Mouse (Mus musculus) MEL (cell line): ENCODE results near the gene Fgr. TPM values are rescaled to one million over a fixed set of nuclear protein-coding genes. Genes with fewer than 3 reads are reported as not detected.

Source experiments
- DNase-seq: peaks from one replicate; pipeline ENCODE4 v3.0.0; 2011; ENCODE audit warnings: low read depth, low spot score
- H3K27ac ChIP-seq: 2 replicates; pipeline ENCODE4 v1.5.1; 2012; ENCODE audit warnings: low read depth, mild to moderate bottlenecking, control low read depth, low read length, moderate library complexity; ENCODE audit not compliant: control insufficient read depth
- H3K27me3 ChIP-seq, 2 experiments: fragments of 150-350 bp in 1 of 2; sonication (generic) in 1 of 2; 2 replicates each; pipeline ENCODE4 v1.6.1; 2012; ENCODE audit warnings: low read length in 2 of 2, mild to moderate bottlenecking in 2 of 2, improper control_type of control experiment in 1 of 2, moderate library complexity in 1 of 2; ENCODE audit not compliant: insufficient read depth in 2 of 2, control insufficient read depth in 1 of 2
- H3K36me3 ChIP-seq, 2 experiments: 2 replicates each; pipeline ENCODE4 v1.6.1; 2012 to 2014; ENCODE audit warnings: low read length in 2 of 2, improper control_type of control experiment in 1 of 2, inconsistent platforms in 1 of 2, mild to moderate bottlenecking in 1 of 2; ENCODE audit not compliant: insufficient read depth in 2 of 2, control insufficient read depth in 1 of 2
- H3K4me1 ChIP-seq, 2 experiments: fragments of 150-350 bp in 1 of 2; sonication (generic) in 1 of 2; 2 replicates each; pipeline ENCODE4 v1.6.1; 2012; ENCODE audit warnings: low read length in 2 of 2, improper control_type of control experiment in 1 of 2, mild to moderate bottlenecking in 1 of 2; ENCODE audit not compliant: insufficient read depth in 2 of 2, control insufficient read depth in 1 of 2
- H3K4me3 ChIP-seq, 2 experiments: fragments of 150-350 bp in 1 of 2; sonication (generic) in 1 of 2; 2 replicates each; pipeline ENCODE4 v1.5.1; 2012; ENCODE audit warnings: low read depth in 2 of 2, low read length in 2 of 2, mild to moderate bottlenecking in 2 of 2, moderate library complexity in 2 of 2, control low read depth in 1 of 2, improper control_type of control experiment in 1 of 2; ENCODE audit not compliant: control insufficient read depth in 1 of 2, insufficient read depth in 1 of 2
- H3K79me2 ChIP-seq: 2 replicates; pipeline ENCODE4 v1.6.1; 2012; ENCODE audit warnings: mild to moderate bottlenecking, low read length, moderate library complexity; ENCODE audit not compliant: control insufficient read depth, poor library complexity, insufficient read depth
- H3K9ac ChIP-seq: 2 replicates; pipeline ENCODE4 v1.6.1; 2012; ENCODE audit warnings: low read depth, mild to moderate bottlenecking, control low read depth, low read length, moderate library complexity; ENCODE audit not compliant: control insufficient read depth, poor library complexity, severe bottlenecking
- H3K9me3 ChIP-seq: fragments of 150-350 bp; sonication (generic); replicated peaks from 2 replicates; pipeline ENCODE4 v1.6.1; 2012; ENCODE audit warnings: mild to moderate bottlenecking, low read length, improper control_type of control experiment, moderate library complexity; ENCODE audit not compliant: insufficient read depth
- CTCF ChIP-seq, 3 experiments: IDR thresholded peaks in 2 of 3; conservative IDR thresholded peaks in 1 of 3; 2 replicates each; pipeline ENCODE4 v1.5.1; 2011 to 2012; ENCODE audit warnings: low read length in 3 of 3, low read depth in 2 of 3, mild to moderate bottlenecking in 2 of 3, improper control_type of control experiment in 1 of 3, inconsistent platforms in 1 of 3, mixed read lengths in 1 of 3, moderate library complexity in 1 of 3; ENCODE audit not compliant: control insufficient read depth in 1 of 3, insufficient read depth in 1 of 3, poor library complexity in 1 of 3, severe bottlenecking in 1 of 3
- E2F4 ChIP-seq: IDR thresholded peaks from 2 replicates; pipeline ENCODE4 v1.6.1; 2011; ENCODE audit warnings: low read depth, low read length, improper control_type of control experiment, borderline replicate concordance
- ELF1 ChIP-seq: IDR thresholded peaks from 2 replicates; pipeline ENCODE4 v1.6.1; 2014; ENCODE audit warnings: low read depth, mild to moderate bottlenecking, inconsistent platforms, low read length, improper control_type of control experiment, moderate library complexity
- EP300 ChIP-seq, 2 experiments: IDR thresholded peaks; 2 replicates each; pipeline ENCODE4 v1.6.1; 2011; ENCODE audit warnings: improper control_type of control experiment in 2 of 2, low read length in 2 of 2, low read depth in 1 of 2, mild to moderate bottlenecking in 1 of 2
- ETS1 ChIP-seq: IDR thresholded peaks from 2 replicates; pipeline ENCODE4 v1.6.1; 2012; ENCODE audit warnings: low read depth, mild to moderate bottlenecking, inconsistent platforms, low read length, improper control_type of control experiment, moderate library complexity
- GATA1 ChIP-seq: IDR thresholded peaks from 2 replicates; pipeline ENCODE4 v1.6.1; 2011; ENCODE audit warnings: low read depth, low read length, improper control_type of control experiment
- HCFC1 ChIP-seq: IDR thresholded peaks from 2 replicates; pipeline ENCODE4 v1.6.1; 2012; ENCODE audit warnings: low read depth, mild to moderate bottlenecking, inconsistent platforms, low read length, improper control_type of control experiment, moderate library complexity
- KAT2A ChIP-seq: conservative IDR thresholded peaks from 2 replicates; pipeline ENCODE4 v1.6.1; 2012; ENCODE audit warnings: low read depth, low read length, improper control_type of control experiment, inconsistent platforms
- MAFK ChIP-seq: IDR thresholded peaks from 2 replicates; pipeline ENCODE4 v1.6.1; 2011; ENCODE audit warnings: low read depth, mild to moderate bottlenecking, low read length, improper control_type of control experiment, borderline replicate concordance
- MAX ChIP-seq: IDR thresholded peaks from 2 replicates; pipeline ENCODE4 v1.6.1; 2011; ENCODE audit warnings: low read length, improper control_type of control experiment
- MAZ ChIP-seq: IDR thresholded peaks from 2 replicates; pipeline ENCODE4 v1.6.1; 2012; ENCODE audit warnings: low read depth, mild to moderate bottlenecking, inconsistent platforms, low read length, improper control_type of control experiment
- MYB ChIP-seq: IDR thresholded peaks from 2 replicates; pipeline ENCODE4 v1.6.1; 2011; ENCODE audit warnings: mild to moderate bottlenecking, low read depth, low read length, improper control_type of control experiment
- NRF1 ChIP-seq: IDR thresholded peaks from 2 replicates; pipeline ENCODE4 v1.6.1; 2014; ENCODE audit warnings: low read depth, mild to moderate bottlenecking, inconsistent platforms, low read length, improper control_type of control experiment, moderate library complexity; ENCODE audit not compliant: poor library complexity, insufficient read depth, severe bottlenecking
- POLR2AphosphoS2 ChIP-seq: IDR thresholded peaks from 2 replicates; pipeline ENCODE4 v1.6.1; 2011; ENCODE audit warnings: low read length, improper control_type of control experiment
- POLR2AphosphoS5 ChIP-seq: IDR thresholded peaks from 2 replicates; pipeline ENCODE4 v1.6.1; 2012; ENCODE audit warnings: low read depth, borderline replicate concordance, mild to moderate bottlenecking, inconsistent platforms, low read length, moderate library complexity, mixed read lengths
- RAD21 ChIP-seq: IDR thresholded peaks from 2 replicates; pipeline ENCODE4 v1.6.1; 2011; ENCODE audit warnings: mild to moderate bottlenecking, low read depth, low read length, improper control_type of control experiment
- SIN3A ChIP-seq: IDR thresholded peaks from 2 replicates; pipeline ENCODE4 v1.6.1; 2012; ENCODE audit warnings: low read length, improper control_type of control experiment, inconsistent platforms
- SMC3 ChIP-seq: IDR thresholded peaks from 2 replicates; pipeline ENCODE4 v1.6.1; 2011; ENCODE audit warnings: low read depth, low read length, improper control_type of control experiment
- TBP ChIP-seq: IDR thresholded peaks from 2 replicates; pipeline ENCODE4 v1.8.0; 2011; ENCODE audit warnings: low read depth, low read length, improper control_type of control experiment
- TCF12 ChIP-seq: IDR thresholded peaks from 2 replicates; pipeline ENCODE4 v1.6.1; 2014; ENCODE audit warnings: low read depth, mild to moderate bottlenecking, inconsistent platforms, low read length, improper control_type of control experiment, moderate library complexity
- UBTF ChIP-seq: IDR thresholded peaks from 2 replicates; pipeline ENCODE4 v1.6.1; 2012; ENCODE audit warnings: low read depth, mild to moderate bottlenecking, inconsistent platforms, low read length, improper control_type of control experiment, moderate library complexity, borderline replicate concordance; ENCODE audit not compliant: insufficient read depth
- USF1 ChIP-seq: IDR thresholded peaks from 2 replicates; pipeline ENCODE4 v1.6.1; 2014; ENCODE audit warnings: low read depth, mild to moderate bottlenecking, inconsistent platforms, low read length, improper control_type of control experiment, moderate library complexity
- USF2 ChIP-seq, 2 experiments: IDR thresholded peaks; 2 replicates each; pipeline ENCODE4 v1.6.1; 2011 to 2012; ENCODE audit warnings: improper control_type of control experiment in 2 of 2, low read length in 2 of 2, borderline replicate concordance in 1 of 2, inconsistent platforms in 1 of 2, low read depth in 1 of 2, mild to moderate bottlenecking in 1 of 2; ENCODE audit not compliant: insufficient read depth in 1 of 2
- ZC3H11A ChIP-seq: IDR thresholded peaks from 2 replicates; pipeline ENCODE4 v1.6.1; 2012; ENCODE audit warnings: low read depth, mild to moderate bottlenecking, inconsistent platforms, low read length, improper control_type of control experiment
- ZKSCAN1 ChIP-seq: IDR thresholded peaks from 2 replicates; pipeline ENCODE4 v1.6.1; 2012; ENCODE audit warnings: low read depth, mild to moderate bottlenecking, inconsistent platforms, low read length, improper control_type of control experiment, moderate library complexity
- ZMIZ1 ChIP-seq: IDR thresholded peaks from 2 replicates; pipeline ENCODE4 v1.6.1; 2012; ENCODE audit warnings: low read depth, mild to moderate bottlenecking, inconsistent platforms, low read length, improper control_type of control experiment, moderate library complexity
- polyA plus RNA-seq, 2 experiments: library from polyadenylated mRNA; stranded (reverse) in 1 of 2; unstranded in 1 of 2; fragments of >175 nt in 1 of 2; fragments of >200 nt in 1 of 2; gene quantifications; 2 replicates each; pipeline versions ENCODE4 v1.2.1 to v1.2.4; 2012; ENCODE audit warnings: low replicate concordance in 2 of 2, low read depth in 1 of 2; ENCODE audit not compliant: insufficient read length in 2 of 2, insufficient read depth in 1 of 2, missing spikeins in 1 of 2
- total RNA-seq: library from RNA; depleted of rRNA; stranded (reverse); fragments of 300-350 nt; gene quantifications from 2 replicates; pipeline ENCODE4 v1.2.3, GENCODE M21; 2012

The Fgr gene
- total and polyA plus RNA-seq, 3 experiments, result not detected

DNA sequence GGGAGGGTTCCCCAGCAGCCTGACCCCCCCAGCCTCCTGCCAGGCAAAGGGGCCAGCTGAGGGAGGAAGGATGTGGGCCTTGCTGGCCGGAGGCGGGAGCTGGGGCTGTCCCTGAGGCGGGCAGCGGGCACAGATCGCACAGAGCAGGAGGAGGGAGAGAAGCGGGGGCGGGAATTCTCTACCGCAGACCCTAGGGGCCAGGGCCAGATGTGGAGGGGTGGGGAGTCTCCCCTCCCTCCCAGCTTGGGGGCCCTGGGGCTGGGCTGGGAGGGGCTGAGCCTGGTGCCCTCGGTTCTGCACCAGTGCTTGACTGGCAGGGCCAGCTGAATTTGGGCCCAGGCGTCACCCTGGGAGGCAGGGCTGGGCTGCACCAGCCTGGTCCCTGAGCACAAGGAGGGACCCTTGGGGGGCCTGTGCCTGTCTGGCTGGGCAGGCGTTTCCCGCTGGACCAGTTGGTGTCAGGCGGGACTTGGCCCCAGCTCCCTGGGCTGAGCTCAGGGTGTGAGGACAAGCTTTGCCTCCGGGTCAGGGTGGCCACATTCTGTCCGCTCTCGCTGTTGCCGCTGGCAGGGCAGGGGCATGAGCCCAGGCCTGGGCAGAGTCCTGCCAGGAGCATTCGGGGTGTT lies 39.5 kb downstream of the Fgr start:
- Histone ChIP-seq H3K27me3 (no peaks in the 10 kb centered on the region), H3K27ac (no peak overlapping the region)

GRCm38 (mm10) chr4:133014088-133014487 lies 40.2 kb downstream of the Fgr start:
- Histone ChIP-seq H3K9ac (no peak overlapping the region), H3K79me2 (no peaks in the 10 kb centered on the region; the same call in 1 of the 2 replicates), H3K9me3 (no peaks in the 10 kb centered on the region), H3K27me3 (no peaks in the 10 kb centered on the region), H3K27ac (no peak overlapping the region), H3K36me3 (peaks cover 0 to 6% of the 10 kb centered on the region in 2 experiments; a peak in 2 of 4 replicates), H3K4me1 (peaks cover 3 to 9% of the 10 kb centered on the region in 2 experiments; a peak in 3 of 4 replicates), H3K4me3 (no peak overlapping the region)
- TF ChIP-seq KAT2A, result no peak
- TF ChIP-seq TBP, result no peak
- TF ChIP-seq MAX, result no peak
- no peak for TF ChIP-seq EP300 (IDR thresholded peaks at IDR 0.05; ENCODE audit: low read depth in 1 of 2, low read length in 2 of 2)
- no peak for TF ChIP-seq USF2 (IDR thresholded peaks at IDR 0.05; ENCODE audit: borderline replicate concordance in 1 of 2, insufficient read depth in 1 of 2, low read depth in 1 of 2, low read length in 2 of 2)
- TF ChIP-seq UBTF, result no peak
- no peak for TF ChIP-seq HCFC1
- no peak for TF ChIP-seq ZC3H11A
- no peak for TF ChIP-seq TCF12
- no peak for TF ChIP-seq MAFK
- TF ChIP-seq MAZ, result no peak
- no peak for TF ChIP-seq POLR2AphosphoS2
- no peak for TF ChIP-seq POLR2AphosphoS5
- no peak for TF ChIP-seq USF1
- no peak for TF ChIP-seq RAD21
- DNase-seq, result no peak

More for the DNA sequence above, 39.5 kb downstream of the Fgr start:
- Histone ChIP-seq H3K79me2 (no peaks in the 10 kb centered on the region; the same call in 1 of the 2 replicates), H3K4me1 (peaks cover 3 to 9% of the 10 kb centered on the region in 2 experiments; a peak in 3 of 4 replicates), H3K4me3 (no peak overlapping the region), H3K36me3 (peaks cover 0 to 6% of the 10 kb centered on the region in 2 experiments; a peak in 2 of 4 replicates), H3K9ac (no peak overlapping the region), H3K9me3 (no peaks in the 10 kb centered on the region)
- no peak for DNase-seq
- TF ChIP-seq MAX, result no peak
- TF ChIP-seq ZKSCAN1, result no peak
- TF ChIP-seq SMC3, result no peak
- TF ChIP-seq SIN3A, result no peak
- TF ChIP-seq ZMIZ1, result no peak
- TF ChIP-seq EP300 (IDR thresholded peaks at IDR 0.05; ENCODE audit: low read depth in 1 of 2, low read length in 2 of 2), result no peak
- no peak for TF ChIP-seq USF1
- TF ChIP-seq ZC3H11A, result no peak
- TF ChIP-seq KAT2A, result no peak
- TF ChIP-seq HCFC1, result no peak
- no peak for TF ChIP-seq NRF1
- TF ChIP-seq CTCF (IDR thresholded peaks at IDR 0.05 in 2 of 3, conservative IDR thresholded peaks at IDR 0.05 in 1 of 3; ENCODE audit: control insufficient read depth in 1 of 3, insufficient read depth in 1 of 3, low read depth in 2 of 3, low read length in 3 of 3, poor library complexity in 1 of 3, severe bottlenecking in 1 of 3), result no peak
- no peak for TF ChIP-seq MAZ
- TF ChIP-seq TCF12, result no peak
- no peak for TF ChIP-seq TBP
- no peak for TF ChIP-seq MYB
- TF ChIP-seq GATA1, result no peak
- TF ChIP-seq ETS1, result no peak
- TF ChIP-seq E2F4, result no peak
- no peak for TF ChIP-seq ELF1
